Mouse (Mus musculus) C2C12 (cell line): Measurements from ENCODE around the gene Tbata.

Source experiments
- CTCF ChIP-seq: IDR thresholded peaks from one replicate; pipeline ENCODE4 v1.5.1; 2011; ENCODE audit not compliant: control insufficient read depth, insufficient read depth, insufficient read length
- FOSL1 ChIP-seq: IDR thresholded peaks from one replicate; pipeline ENCODE4 v1.8.0; 2011; ENCODE audit warnings: mild to moderate bottlenecking, low read length; ENCODE audit not compliant: poor library complexity, insufficient read depth, severe bottlenecking
- MAX ChIP-seq: IDR thresholded peaks from one replicate; pipeline ENCODE4 v1.6.1; 2011; ENCODE audit warnings: mild to moderate bottlenecking, control low read depth

DNA sequence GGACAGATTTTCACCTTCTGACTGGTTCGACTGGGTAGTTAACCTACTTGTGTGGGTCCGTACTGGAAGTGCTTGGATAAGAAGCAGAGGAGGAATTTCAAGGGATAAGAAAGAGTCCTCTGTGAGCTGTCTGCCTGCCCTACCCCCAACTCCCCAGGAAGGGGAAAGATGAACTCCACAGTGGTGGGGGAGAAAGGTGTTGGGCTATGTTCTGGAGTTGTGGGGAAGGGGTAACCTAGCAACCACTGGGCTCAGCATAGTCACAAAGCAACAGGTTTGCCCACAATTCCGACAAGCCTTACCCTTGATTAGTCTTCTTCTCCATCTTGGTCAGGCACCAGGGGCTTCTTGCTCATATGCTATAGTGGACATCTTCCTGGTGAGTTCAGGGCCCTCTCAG, at the start of gene Tbata:
- TF ChIP-seq FOSL1 = no peak
- TF ChIP-seq CTCF = no peak
- no peak for TF ChIP-seq MAX
